Mouse (Mus musculus) MEL (cell line): Measurements from ENCODE around the gene Pptc7. TPM values are rescaled to one million over a fixed set of nuclear protein-coding genes. Genes with fewer than 3 reads are reported as not detected.

ENCODE experiments used
- DNase-seq: peaks from one replicate; pipeline ENCODE4 v3.0.0; 2011; ENCODE audit warnings: low read depth, low spot score
- H3K27ac ChIP-seq: 2 replicates; pipeline ENCODE4 v1.5.1; 2012; ENCODE audit warnings: low read depth, mild to moderate bottlenecking, control low read depth, low read length, moderate library complexity; ENCODE audit not compliant: control insufficient read depth
- H3K27me3 ChIP-seq, 2 experiments: fragments of 150-350 bp in 1 of 2; sonication (generic) in 1 of 2; 2 replicates each; pipeline ENCODE4 v1.6.1; 2012; ENCODE audit warnings: low read length in 2 of 2, mild to moderate bottlenecking in 2 of 2, improper control_type of control experiment in 1 of 2, moderate library complexity in 1 of 2; ENCODE audit not compliant: insufficient read depth in 2 of 2, control insufficient read depth in 1 of 2
- H3K36me3 ChIP-seq, 2 experiments: 2 replicates each; pipeline ENCODE4 v1.6.1; 2012 to 2014; ENCODE audit warnings: low read length in 2 of 2, improper control_type of control experiment in 1 of 2, inconsistent platforms in 1 of 2, mild to moderate bottlenecking in 1 of 2; ENCODE audit not compliant: insufficient read depth in 2 of 2, control insufficient read depth in 1 of 2
- H3K4me1 ChIP-seq, 2 experiments: fragments of 150-350 bp in 1 of 2; sonication (generic) in 1 of 2; 2 replicates each; pipeline ENCODE4 v1.6.1; 2012; ENCODE audit warnings: low read length in 2 of 2, improper control_type of control experiment in 1 of 2, mild to moderate bottlenecking in 1 of 2; ENCODE audit not compliant: insufficient read depth in 2 of 2, control insufficient read depth in 1 of 2
- H3K4me3 ChIP-seq, 2 experiments: fragments of 150-350 bp in 1 of 2; sonication (generic) in 1 of 2; 2 replicates each; pipeline ENCODE4 v1.5.1; 2012; ENCODE audit warnings: low read depth in 2 of 2, low read length in 2 of 2, mild to moderate bottlenecking in 2 of 2, moderate library complexity in 2 of 2, control low read depth in 1 of 2, improper control_type of control experiment in 1 of 2; ENCODE audit not compliant: control insufficient read depth in 1 of 2, insufficient read depth in 1 of 2
- H3K79me2 ChIP-seq: 2 replicates; pipeline ENCODE4 v1.6.1; 2012; ENCODE audit warnings: mild to moderate bottlenecking, low read length, moderate library complexity; ENCODE audit not compliant: control insufficient read depth, poor library complexity, insufficient read depth
- H3K9ac ChIP-seq: 2 replicates; pipeline ENCODE4 v1.6.1; 2012; ENCODE audit warnings: low read depth, mild to moderate bottlenecking, control low read depth, low read length, moderate library complexity; ENCODE audit not compliant: control insufficient read depth, poor library complexity, severe bottlenecking
- H3K9me3 ChIP-seq: fragments of 150-350 bp; sonication (generic); replicated peaks from 2 replicates; pipeline ENCODE4 v1.6.1; 2012; ENCODE audit warnings: mild to moderate bottlenecking, low read length, improper control_type of control experiment, moderate library complexity; ENCODE audit not compliant: insufficient read depth
- BHLHE40 ChIP-seq: IDR thresholded peaks from 2 replicates; pipeline ENCODE4 v1.6.1; 2012; ENCODE audit warnings: low read depth, mild to moderate bottlenecking, inconsistent platforms, low read length, improper control_type of control experiment, borderline replicate concordance
- CTCF ChIP-seq, 3 experiments: IDR thresholded peaks in 2 of 3; conservative IDR thresholded peaks in 1 of 3; 2 replicates each; pipeline ENCODE4 v1.5.1; 2011 to 2012; ENCODE audit warnings: low read length in 3 of 3, low read depth in 2 of 3, mild to moderate bottlenecking in 2 of 3, improper control_type of control experiment in 1 of 3, inconsistent platforms in 1 of 3, mixed read lengths in 1 of 3, moderate library complexity in 1 of 3; ENCODE audit not compliant: control insufficient read depth in 1 of 3, insufficient read depth in 1 of 3, poor library complexity in 1 of 3, severe bottlenecking in 1 of 3
- E2F4 ChIP-seq: IDR thresholded peaks from 2 replicates; pipeline ENCODE4 v1.6.1; 2011; ENCODE audit warnings: low read depth, low read length, improper control_type of control experiment, borderline replicate concordance
- ELF1 ChIP-seq: IDR thresholded peaks from 2 replicates; pipeline ENCODE4 v1.6.1; 2014; ENCODE audit warnings: low read depth, mild to moderate bottlenecking, inconsistent platforms, low read length, improper control_type of control experiment, moderate library complexity
- EP300 ChIP-seq, 2 experiments: IDR thresholded peaks; 2 replicates each; pipeline ENCODE4 v1.6.1; 2011; ENCODE audit warnings: improper control_type of control experiment in 2 of 2, low read length in 2 of 2, low read depth in 1 of 2, mild to moderate bottlenecking in 1 of 2
- ETS1 ChIP-seq: IDR thresholded peaks from 2 replicates; pipeline ENCODE4 v1.6.1; 2012; ENCODE audit warnings: low read depth, mild to moderate bottlenecking, inconsistent platforms, low read length, improper control_type of control experiment, moderate library complexity
- GABPA ChIP-seq: IDR thresholded peaks from 2 replicates; pipeline ENCODE4 v1.6.1; 2012; ENCODE audit warnings: low read depth, mild to moderate bottlenecking, inconsistent platforms, low read length, improper control_type of control experiment, moderate library complexity
- MAX ChIP-seq: IDR thresholded peaks from 2 replicates; pipeline ENCODE4 v1.6.1; 2011; ENCODE audit warnings: low read length, improper control_type of control experiment
- MAZ ChIP-seq: IDR thresholded peaks from 2 replicates; pipeline ENCODE4 v1.6.1; 2012; ENCODE audit warnings: low read depth, mild to moderate bottlenecking, inconsistent platforms, low read length, improper control_type of control experiment
- MEF2A ChIP-seq: IDR thresholded peaks from 2 replicates; pipeline ENCODE4 v1.6.1; 2014; ENCODE audit warnings: low read depth, mild to moderate bottlenecking, inconsistent platforms, low read length, improper control_type of control experiment; ENCODE audit not compliant: poor library complexity, insufficient replicate concordance, severe bottlenecking; ENCODE audit errors: extremely low read depth
- MYB ChIP-seq: IDR thresholded peaks from 2 replicates; pipeline ENCODE4 v1.6.1; 2011; ENCODE audit warnings: mild to moderate bottlenecking, low read depth, low read length, improper control_type of control experiment
- MYC ChIP-seq: IDR thresholded peaks from 2 replicates; pipeline ENCODE4 v1.6.1; 2011; ENCODE audit warnings: low read depth, mild to moderate bottlenecking, low read length, improper control_type of control experiment, moderate library complexity
- RAD21 ChIP-seq: IDR thresholded peaks from 2 replicates; pipeline ENCODE4 v1.6.1; 2011; ENCODE audit warnings: mild to moderate bottlenecking, low read depth, low read length, improper control_type of control experiment
- SIN3A ChIP-seq: IDR thresholded peaks from 2 replicates; pipeline ENCODE4 v1.6.1; 2012; ENCODE audit warnings: low read length, improper control_type of control experiment, inconsistent platforms
- SMC3 ChIP-seq: IDR thresholded peaks from 2 replicates; pipeline ENCODE4 v1.6.1; 2011; ENCODE audit warnings: low read depth, low read length, improper control_type of control experiment
- UBTF ChIP-seq: IDR thresholded peaks from 2 replicates; pipeline ENCODE4 v1.6.1; 2012; ENCODE audit warnings: low read depth, mild to moderate bottlenecking, inconsistent platforms, low read length, improper control_type of control experiment, moderate library complexity, borderline replicate concordance; ENCODE audit not compliant: insufficient read depth
- USF2 ChIP-seq, 2 experiments: IDR thresholded peaks; 2 replicates each; pipeline ENCODE4 v1.6.1; 2011 to 2012; ENCODE audit warnings: improper control_type of control experiment in 2 of 2, low read length in 2 of 2, borderline replicate concordance in 1 of 2, inconsistent platforms in 1 of 2, low read depth in 1 of 2, mild to moderate bottlenecking in 1 of 2; ENCODE audit not compliant: insufficient read depth in 1 of 2
- ZC3H11A ChIP-seq: IDR thresholded peaks from 2 replicates; pipeline ENCODE4 v1.6.1; 2012; ENCODE audit warnings: low read depth, mild to moderate bottlenecking, inconsistent platforms, low read length, improper control_type of control experiment
- ZKSCAN1 ChIP-seq: IDR thresholded peaks from 2 replicates; pipeline ENCODE4 v1.6.1; 2012; ENCODE audit warnings: low read depth, mild to moderate bottlenecking, inconsistent platforms, low read length, improper control_type of control experiment, moderate library complexity
- polyA plus RNA-seq, 2 experiments: library from polyadenylated mRNA; stranded (reverse) in 1 of 2; unstranded in 1 of 2; fragments of >175 nt in 1 of 2; fragments of >200 nt in 1 of 2; gene quantifications; 2 replicates each; pipeline versions ENCODE4 v1.2.1 to v1.2.4; 2012; ENCODE audit warnings: low replicate concordance in 2 of 2, low read depth in 1 of 2; ENCODE audit not compliant: insufficient read length in 2 of 2, insufficient read depth in 1 of 2, missing spikeins in 1 of 2
- total RNA-seq: library from RNA; depleted of rRNA; stranded (reverse); fragments of 300-350 nt; gene quantifications from 2 replicates; pipeline ENCODE4 v1.2.3, GENCODE M21; 2012

Gene Pptc7
- total and polyA plus RNA-seq, 3 experiments = 17.3 to 22.3 TPM; not detected in 1

DNA sequence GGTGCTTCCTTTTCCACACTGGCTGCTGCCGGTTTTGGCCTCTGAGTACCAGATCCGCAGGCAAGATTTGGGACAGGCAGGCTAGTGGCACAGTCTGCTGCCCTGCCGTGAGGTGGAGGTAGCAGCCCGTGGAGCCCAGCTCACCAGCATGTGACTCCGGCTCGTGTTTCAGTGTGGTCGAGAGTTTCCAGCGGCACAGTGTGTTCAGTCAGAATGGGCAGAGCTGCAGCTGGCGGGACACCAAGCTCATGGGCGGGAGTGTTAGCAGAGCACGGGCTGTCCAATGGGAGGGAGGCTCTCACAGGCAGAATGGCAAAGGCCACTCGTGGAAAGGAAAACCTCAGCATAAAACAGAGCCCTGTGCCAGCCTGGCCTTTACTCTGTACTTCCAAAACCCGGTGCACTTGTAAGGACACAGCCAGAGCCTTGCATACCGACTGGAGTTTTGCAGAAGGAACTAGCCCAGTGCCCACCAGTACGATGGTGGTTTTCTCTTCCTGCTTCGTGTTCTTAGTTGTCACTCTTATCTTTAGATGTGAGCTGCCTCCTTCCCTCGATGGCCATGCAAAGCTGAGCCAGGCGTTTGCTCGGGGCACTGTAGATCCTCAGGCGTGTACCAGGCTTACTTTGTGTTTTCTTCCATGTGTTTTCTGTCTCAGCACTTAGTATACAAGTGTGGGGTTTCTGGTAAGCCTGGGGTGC is 31.0 kb downstream of the Pptc7 start:
- peaks cover 0 to 7% of the 10 kb centered on the region in 2 experiments; a peak in 2 of 4 replicates for H3K4me1 ChIP-seq
- no peaks in the 10 kb centered on the region for H3K27me3 ChIP-seq
- DNase-seq = peak; percentile 56
- no peak overlapping the region for H3K9ac ChIP-seq
- peak; percentile 49; the same call in 1 of the 2 replicates for TF ChIP-seq ELF1
- TF ChIP-seq MEF2A = no peak
- no peak for TF ChIP-seq USF2 (IDR thresholded peaks at IDR 0.05; ENCODE audit: borderline replicate concordance in 1 of 2, insufficient read depth in 1 of 2, low read depth in 1 of 2, low read length in 2 of 2)
- no peak for TF ChIP-seq BHLHE40
- TF ChIP-seq SIN3A = peak; percentile 26; the same call in 1 of the 2 replicates
- no peak for TF ChIP-seq E2F4
- TF ChIP-seq EP300 (IDR thresholded peaks at IDR 0.05; ENCODE audit: low read depth in 1 of 2, low read length in 2 of 2) = peak in 1 of 2 experiments; percentile 29; a peak in 1 of 4 replicates
- H3K79me2 ChIP-seq = no peaks in the 10 kb centered on the region
- peaks cover 5 to 7% of the 10 kb centered on the region in 2 experiments; a peak in 3 of 4 replicates for H3K36me3 ChIP-seq
- H3K27ac ChIP-seq = peak overlapping the region; percentile 37
- H3K9me3 ChIP-seq = no peaks in the 10 kb centered on the region
- H3K4me3 ChIP-seq = no peak overlapping the region

- peaks cover 0 to 7% of the 10 kb centered on the region in 2 experiments; a peak in 2 of 4 replicates for H3K4me1 ChIP-seq
- H3K4me3 ChIP-seq = no peak overlapping the region
- H3K27me3 ChIP-seq = no peaks in the 10 kb centered on the region
- peaks cover 5% of the 10 kb centered on the region in 2 experiments; a peak in 3 of 4 replicates for H3K36me3 ChIP-seq
- H3K27ac ChIP-seq = no peak overlapping the region
- no peak for TF ChIP-seq MYB
- TF ChIP-seq, all 39 proteins: peak for 0
- H3K9ac ChIP-seq = no peak overlapping the region
- no peak for DNase-seq
- H3K9me3 ChIP-seq = no peaks in the 10 kb centered on the region
- no peaks in the 10 kb centered on the region for H3K79me2 ChIP-seq
These were observed 33.3 kb downstream of the Pptc7 start for GRCm38 (mm10) chr5:122317329-122318045.

GRCm38 (mm10) chr5:122318100-122318499 is 33.9 kb downstream of the Pptc7 start:
- DNase-seq = peak; percentile 59
- Histone ChIP-seq H3K79me2 (no peaks in the 10 kb centered on the region), H3K9me3 (no peaks in the 10 kb centered on the region), H3K4me3 (no peak overlapping the region), H3K27ac (no peak overlapping the region), H3K27me3 (no peaks in the 10 kb centered on the region), H3K9ac (no peak overlapping the region), H3K36me3 (peaks cover 5 to 8% of the 10 kb centered on the region in 2 experiments; a peak in 3 of 4 replicates), H3K4me1 (peaks cover 0 to 7% of the 10 kb centered on the region in 2 experiments; a peak in 2 of 4 replicates)
- no peak for TF ChIP-seq MEF2A
- no peak for TF ChIP-seq GABPA
- no peak for TF ChIP-seq EP300 (IDR thresholded peaks at IDR 0.05; ENCODE audit: low read depth in 1 of 2, low read length in 2 of 2)
- peak; percentile 11; the same call in 1 of the 2 replicates for TF ChIP-seq RAD21
- no peak for TF ChIP-seq MAZ
- no peak for TF ChIP-seq ETS1
- TF ChIP-seq SMC3 = peak; percentile 53
- peak; percentile 14 to 49 (median 34); a peak in 3 of 6 replicates for TF ChIP-seq CTCF (IDR thresholded peaks at IDR 0.05 in 2 of 3, conservative IDR thresholded peaks at IDR 0.05 in 1 of 3; ENCODE audit: control insufficient read depth in 1 of 3, insufficient read depth in 1 of 3, low read depth in 2 of 3, low read length in 3 of 3, poor library complexity in 1 of 3, severe bottlenecking in 1 of 3)
- no peak for TF ChIP-seq ZKSCAN1
- TF ChIP-seq MYC = 0 out of 2 replicates have a peak, but pooled peaks have one; percentile 17
- TF ChIP-seq BHLHE40 = no peak
- TF ChIP-seq ZC3H11A = no peak
- TF ChIP-seq UBTF = no peak
- TF ChIP-seq MAX = no peak
- no peak for TF ChIP-seq ELF1
- TF ChIP-seq SIN3A = no peak
